Mouse (Mus musculus) heart, adult 2 months (tissue): ENCODE data around the gene Mrpl42. TPM values are rescaled to one million over a fixed set of nuclear protein-coding genes. Genes with fewer than 3 reads are reported as not detected.

Experiments used
- DNase-seq, 2 experiments: peaks; one replicate each; pipeline ENCODE4 v3.0.0; 2021
- H3K27ac ChIP-seq: fragments of 200-600 bp; 2 replicates; pipeline ENCODE4 v1.8.1; 2022
- H3K27me3 ChIP-seq: fragments of 200-500 bp; 2 replicates; pipeline ENCODE4 v1.6.1; 2012; ENCODE audit warnings: mild to moderate bottlenecking, low read length, inconsistent platforms, mixed read lengths; ENCODE audit not compliant: control insufficient read depth, insufficient read depth
- H3K36me3 ChIP-seq: fragments of 200-500 bp; 2 replicates; pipeline ENCODE4 v1.6.1; 2012; ENCODE audit warnings: low read length, inconsistent platforms; ENCODE audit not compliant: control insufficient read depth, insufficient read depth
- H3K4me1 ChIP-seq: fragments of 200-500 bp; 2 replicates; pipeline ENCODE4 v1.6.1; 2011; ENCODE audit warnings: low read length; ENCODE audit not compliant: control insufficient read depth, insufficient read depth
- H3K4me3 ChIP-seq: fragments of 200-600 bp; 2 replicates; pipeline ENCODE4 v1.8.1; 2022
- H3K79me2 ChIP-seq: fragments of 200-500 bp; replicated peaks from 2 replicates; pipeline ENCODE4 v1.6.1; 2012; ENCODE audit warnings: mild to moderate bottlenecking, inconsistent platforms, low read length, moderate library complexity, mixed read lengths; ENCODE audit not compliant: control insufficient read depth, insufficient read depth
- H3K9ac ChIP-seq: fragments of 200-500 bp; 2 replicates; pipeline ENCODE4 v1.6.1; 2012; ENCODE audit warnings: low read depth, mild to moderate bottlenecking, control low read depth, inconsistent platforms, low read length, mixed read lengths
- CTCF ChIP-seq: fragments of 200-600 bp; IDR thresholded peaks from 2 replicates; pipeline ENCODE4 v1.8.1; 2022; ENCODE audit warnings: antibody characterized with exemption, mild to moderate bottlenecking, moderate library complexity
- EP300 ChIP-seq: fragments of 200-500 bp; IDR thresholded peaks from 2 replicates; pipeline ENCODE4 v1.6.1; 2011; ENCODE audit warnings: low read depth, low read length, control low read depth; ENCODE audit not compliant: insufficient read depth
- POLR2A ChIP-seq: fragments of 200-500 bp; IDR thresholded peaks from 2 replicates; pipeline ENCODE4 v1.6.1; 2011; ENCODE audit warnings: mild to moderate bottlenecking, low read depth, low read length, control low read depth; ENCODE audit not compliant: insufficient read depth
- WGBS: fragments of 180-500 bp; shearing (Covaris S2); methylation state at CpG from one replicate; pipeline ENCODE4 v1.1.7; 2018; 5-methylcytosine and 5-hydroxymethylcytosine counted together
- intact Hi-C: fragments of 180-260 bp; cut with DNase I; formaldehyde crosslinking; loops from one replicate; pipeline ENCODE4 v1.15.1; 2025
- polyA plus RNA-seq: library from polyadenylated mRNA; depleted of rRNA; stranded (reverse); fragments of >200 nt; gene quantifications from 2 replicates; pipeline ENCODE4 v1.2.3, GENCODE M21; 2012
- total RNA-seq, 2 experiments: library from RNA; stranded (reverse); gene quantifications; 2 replicates each; pipeline ENCODE4 v1.2.3; 2021

The Mrpl42 gene
- total and polyA plus RNA-seq, 3 experiments: 426 to 684 (median 448) TPM

DNA sequence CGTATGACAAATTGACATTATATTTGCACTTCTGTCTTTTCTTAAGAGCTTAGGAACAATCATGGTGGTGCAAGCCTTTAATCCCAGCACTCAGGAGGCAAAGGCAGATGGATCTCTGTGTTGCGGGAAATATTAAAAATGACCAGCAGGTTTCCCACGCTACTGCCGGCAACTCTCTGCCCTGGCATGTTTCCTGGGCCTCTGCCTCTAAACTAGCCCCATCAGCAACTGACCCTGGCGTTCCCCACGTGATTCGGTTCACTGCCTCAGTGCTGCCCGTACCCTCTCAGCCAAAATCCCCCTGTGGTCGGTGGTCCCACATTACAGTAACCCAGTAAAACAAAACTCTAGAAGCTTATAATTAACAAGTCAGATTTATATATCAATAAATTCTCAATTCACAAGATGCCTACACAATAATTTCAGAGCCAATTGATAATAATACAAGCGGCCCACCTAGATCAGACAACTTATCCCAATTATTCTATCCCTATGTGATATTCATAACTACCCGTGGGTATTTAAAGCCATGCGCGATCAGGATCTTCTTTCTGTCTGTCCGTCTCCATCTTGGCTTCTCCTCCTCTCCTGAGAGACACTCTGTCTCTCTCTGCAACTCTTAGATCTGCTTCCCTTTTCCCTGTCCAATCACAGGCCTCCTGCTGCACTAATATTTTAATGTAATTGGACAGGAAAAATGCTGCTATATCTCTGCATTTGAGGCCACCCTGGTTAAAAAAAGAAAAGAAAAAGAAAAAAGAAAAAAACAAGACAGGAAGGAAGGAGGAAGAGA, 1.9 kb upstream of the Mrpl42 start:
- Histone ChIP-seq H3K4me1 (peaks cover 6% of the 10 kb centered on the region), H3K27ac (no peak overlapping the region), H3K27me3 (no peaks in the 10 kb centered on the region), H3K9ac (no peak overlapping the region), H3K4me3 (no peak overlapping the region), H3K79me2 (no peaks in the 10 kb centered on the region), H3K36me3 (peaks cover 5% of the 10 kb centered on the region; the same call in 1 of the 2 replicates)
- 84% methylated on average over 14 of the region's 14 CpGs for WGBS
- TF ChIP-seq CTCF (no peak), EP300 (no peak), POLR2A (no peak)
- intact Hi-C loops: loop anchor here (5.0 kb wide), 2 partner anchors 44 to 434 kb away; no protein-coding TSS in a partner anchor
- DNase-seq: no peak

- WGBS: 2% methylated on average over 7 of the region's 7 CpGs
These were observed 707 bp downstream of the Mrpl42 start for GRCm38 (mm10) chr10:95501033-95501432.

DNA sequence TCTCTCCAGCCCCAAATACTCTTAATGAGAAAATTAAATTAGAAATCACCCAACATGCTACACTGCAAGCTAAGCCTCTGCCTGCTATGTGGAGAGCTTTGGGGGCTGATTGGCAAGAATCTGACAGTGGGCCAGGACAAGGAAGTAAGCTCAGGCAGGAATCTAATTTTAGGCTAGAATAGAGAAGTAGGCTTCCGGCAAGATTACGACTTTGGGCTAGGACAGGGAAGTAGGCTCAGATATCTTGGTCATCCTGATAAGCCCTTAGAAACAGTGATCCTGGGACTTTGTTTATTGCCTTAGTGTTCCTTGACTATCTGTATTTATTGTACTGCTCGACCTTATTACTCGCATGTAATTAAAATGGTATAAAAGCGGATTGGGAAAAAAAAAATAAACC, 7.5 kb downstream of the Mrpl42 start:
- Histone ChIP-seq H3K36me3 (peaks cover 2% of the 10 kb centered on the region; the same call in 1 of the 2 replicates), H3K4me1 (no peaks in the 10 kb centered on the region), H3K4me3 (no peak overlapping the region), H3K79me2 (0 out of 2 replicates have a peak, but pooled peaks cover 1% of the 10 kb centered on the region), H3K27me3 (no peaks in the 10 kb centered on the region), H3K27ac (no peak overlapping the region), H3K9ac (no peak overlapping the region)
- DNase-seq: no peak
- no peak for TF ChIP-seq CTCF
- WGBS: 75% methylated on average over 5 of the region's 5 CpGs
- intact Hi-C loops: no loop called here

More at GRCm38 (mm10) chr10:95501033-95501432, 707 bp downstream of the Mrpl42 start:
- Histone ChIP-seq H3K4me1 (peaks cover 2% of the 10 kb centered on the region; the same call in 1 of the 2 replicates), H3K9ac (peak overlapping the region; percentile 78), H3K79me2 (no peaks in the 10 kb centered on the region), H3K4me3 (peak overlapping the region; percentile 74), H3K36me3 (peaks cover 5% of the 10 kb centered on the region; the same call in 1 of the 2 replicates), H3K27ac (peak overlapping the region; percentile 92), H3K27me3 (no peaks in the 10 kb centered on the region)
- TF ChIP-seq POLR2A (no peak), EP300 (no peak), CTCF (no peak)
- DNase-seq: no peak
- intact Hi-C loops: loop anchor here (2.0 to 5.0 kb wide), 3 partner anchors 14 to 436 kb away; partner anchors contain the start of gene Ube2n

- intact Hi-C loops: loop anchor here (2.0 to 5.0 kb wide), 2 partner anchors 405 to 543 kb away; no protein-coding TSS in a partner anchor
- TF ChIP-seq POLR2A (no peak), EP300 (no peak), CTCF (peak; percentile 78)
- no peak overlapping the region for H3K9ac ChIP-seq
- H3K36me3 ChIP-seq: peaks cover 5% of the 10 kb centered on the region
- no peak overlapping the region for H3K27ac ChIP-seq
- H3K4me3 ChIP-seq: no peak overlapping the region
- WGBS: 23% methylated on average over 2 of the region's 2 CpGs
- no peaks in the 10 kb centered on the region for H3K4me1 ChIP-seq
- no peaks in the 10 kb centered on the region for H3K27me3 ChIP-seq
- H3K79me2 ChIP-seq: no peaks in the 10 kb centered on the region
- DNase-seq: peak; percentile 21 to 48
These were observed 12.1 kb downstream of the Mrpl42 start for GRCm38 (mm10) chr10:95489653-95490052.

DNA sequence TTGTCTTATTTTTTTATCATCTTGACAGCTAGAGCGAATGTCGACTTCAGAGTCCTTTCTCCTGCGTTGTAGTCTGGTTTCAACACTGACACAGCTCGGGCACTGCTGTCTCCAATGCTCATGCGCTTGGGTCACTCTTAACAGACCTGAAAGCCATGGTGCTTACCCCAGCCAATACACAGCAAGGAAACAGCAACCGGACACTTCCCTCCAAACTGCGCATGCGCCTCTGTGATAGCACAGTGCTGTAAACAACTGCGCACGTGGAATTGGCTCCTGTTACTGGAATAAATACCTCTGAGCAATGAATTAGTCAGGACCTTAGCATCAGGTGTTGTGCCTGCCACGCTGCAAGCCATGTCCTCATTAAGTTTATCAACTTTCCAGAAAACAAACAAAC, 24.2 kb downstream of the Mrpl42 start:
- H3K27me3 ChIP-seq: no peaks in the 10 kb centered on the region
- intact Hi-C loops: loop anchor here (5.0 kb wide), 2 partner anchors 260 to 855 kb away; no protein-coding TSS in a partner anchor
- TF ChIP-seq CTCF (no peak), EP300 (no peak), POLR2A (no peak)
- no peak overlapping the region for H3K27ac ChIP-seq
- no peak overlapping the region for H3K9ac ChIP-seq
- no peak overlapping the region for H3K4me3 ChIP-seq
- H3K36me3 ChIP-seq: no peaks in the 10 kb centered on the region
- no peak for DNase-seq
- no peaks in the 10 kb centered on the region for H3K79me2 ChIP-seq
- no peaks in the 10 kb centered on the region for H3K4me1 ChIP-seq
- 82% methylated on average over 11 of the region's 11 CpGs for WGBS

GRCm38 (mm10) chr10:95475923-95476322, 25.8 kb downstream of the Mrpl42 start:
- Histone ChIP-seq H3K4me1 (no peaks in the 10 kb centered on the region), H3K79me2 (no peaks in the 10 kb centered on the region), H3K4me3 (no peak overlapping the region), H3K27me3 (no peaks in the 10 kb centered on the region), H3K27ac (no peak overlapping the region), H3K36me3 (no peaks in the 10 kb centered on the region), H3K9ac (no peak overlapping the region)
- peak; percentile 76 to 87 for DNase-seq
- WGBS: 8% methylated on average over 10 of the region's 10 CpGs
- TF ChIP-seq EP300 (peak; percentile 80; the same call in 1 of the 2 replicates), POLR2A (no peak), CTCF (peak; percentile 98; the same call in 1 of the 2 replicates)
- intact Hi-C loops: loop anchor here (1.0 to 5.0 kb wide), 6 partner anchors 58 to 854 kb away; no protein-coding TSS in a partner anchor
